Mouse (Mus musculus) stomach, postnatal 0 days (tissue): ENCODE measurements around the gene BC030867. TPM values are rescaled to one million over a fixed set of nuclear protein-coding genes. Genes with fewer than 3 reads are reported as not detected.

ENCODE experiments used
- ATAC-seq: fragments of 200-750 bp; cut with Nextera tagmentation; 2 replicates; pipeline ENCODE4 v1.8.0; 2017; ENCODE audit not compliant: low FRiP score, low TSS enrichment
- DNase-seq: peaks from one replicate; pipeline ENCODE4 v3.0.0-alpha.2; 2016; ENCODE audit warnings: low spot score
- H3K27ac ChIP-seq: fragments of 300-500 bp; sonication (generic); replicated peaks from 2 replicates; pipeline ENCODE4 v1.5.1; 2014; ENCODE audit warnings: mild to moderate bottlenecking, control low read depth
- H3K27me3 ChIP-seq: fragments of 300-500 bp; sonication (generic); 2 replicates; pipeline ENCODE4 v1.6.1; 2014; ENCODE audit warnings: low read length; ENCODE audit not compliant: control insufficient read depth, insufficient read depth
- H3K36me3 ChIP-seq: fragments of 300-500 bp; sonication (generic); 2 replicates; pipeline ENCODE4 v1.6.1; 2014; ENCODE audit warnings: low read length, mixed read lengths; ENCODE audit not compliant: control insufficient read depth, insufficient read depth
- H3K4me1 ChIP-seq: fragments of 300-500 bp; sonication (generic); replicated peaks from 2 replicates; pipeline ENCODE4 v1.6.1; 2014; ENCODE audit warnings: antibody characterized with exemption; ENCODE audit not compliant: control insufficient read depth, insufficient read depth
- H3K4me2 ChIP-seq: fragments of 300-500 bp; sonication (generic); replicated peaks from 2 replicates; pipeline ENCODE4 v1.6.1; 2014; ENCODE audit warnings: low read depth, mild to moderate bottlenecking, control low read depth, moderate library complexity
- H3K4me3 ChIP-seq: fragments of 300-500 bp; sonication (generic); 2 replicates; pipeline ENCODE4 v1.5.1; 2014; ENCODE audit warnings: low read depth, low read length, control low read depth
- H3K9ac ChIP-seq: fragments of 300-500 bp; sonication (generic); 2 replicates; pipeline ENCODE4 v1.6.1; 2014; ENCODE audit warnings: mild to moderate bottlenecking, low read length, control low read depth, mixed read lengths
- H3K9me3 ChIP-seq: fragments of 300-500 bp; sonication (generic); 2 replicates; pipeline ENCODE4 v1.6.1; 2016; ENCODE audit warnings: low read length; ENCODE audit not compliant: control insufficient read depth
- CTCF ChIP-seq: IDR thresholded peaks from 2 replicates; pipeline ENCODE4 v1.5.1; 2016; ENCODE audit warnings: antibody characterized with exemption, low read depth, mild to moderate bottlenecking, moderate library complexity
- EP300 ChIP-seq: optimal IDR thresholded peaks from 2 replicates; pipeline ENCODE3; 2016; ENCODE audit warnings: antibody characterized with exemption
- WGBS: fragments of 180-500 bp; shearing (Covaris S2); extraction: QIAGEN DNeasy Blood & Tissue Kit; methylation state at CpG from one replicate; pipeline ENCODE4 v1.1.7; 2014; 5-methylcytosine and 5-hydroxymethylcytosine counted together
- microRNA-seq: library from miRNA; unstranded; fragments of <30 nt; microRNA quantifications from one replicate; pipeline ENCODE4, GENCODE M21; 2016
- polyA plus RNA-seq: library from polyadenylated mRNA; unstranded; fragments of >200 nt; fragmentation: Nextera tagmentation; extraction: Ambion mirVana; gene quantifications from 2 replicates; pipeline ENCODE4 v1.2.1, GENCODE M21; 2015

BC030867 gene
- polyA plus RNA-seq, 1 experiment from 2014 or later, result 2.7 TPM

GRCm38 (mm10) chr11:102312586-102312985 lies 63.9 kb downstream of the BC030867 start:
- Histone ChIP-seq H3K27me3 (no peaks in the 10 kb centered on the region), H3K27ac (no peak overlapping the region), H3K9me3 (no peaks in the 10 kb centered on the region), H3K4me3 (no peak overlapping the region), H3K4me1 (peaks cover 13% of the 10 kb centered on the region), H3K9ac (no peak overlapping the region), H3K4me2 (no peak overlapping the region), H3K36me3 (peaks cover 15% of the 10 kb centered on the region)
- WGBS, result 85% methylated on average over 6 of the region's 6 CpGs
- TF ChIP-seq CTCF, result no peak
- no peak for TF ChIP-seq EP300
- ATAC-seq (no peak), DNase-seq (no peak)

GRCm38 (mm10) chr11:102314321-102314720 lies 65.6 kb downstream of the BC030867 start:
- Histone ChIP-seq H3K27ac (no peak overlapping the region), H3K4me1 (peaks cover 13% of the 10 kb centered on the region), H3K4me3 (no peak overlapping the region), H3K36me3 (peaks cover 12% of the 10 kb centered on the region), H3K9me3 (no peaks in the 10 kb centered on the region), H3K4me2 (no peak overlapping the region), H3K27me3 (no peaks in the 10 kb centered on the region), H3K9ac (no peak overlapping the region)
- no peak for TF ChIP-seq EP300
- no peak for TF ChIP-seq CTCF
- no peak for DNase-seq
- no peak for ATAC-seq
- WGBS, result 73% methylated on average over 12 of the region's 12 CpGs

Small RNA genes lying within 50 kb of the gene (microRNA-seq; reads per million reads assigned to microRNA genes)
- gene Mir8101, result 0.96 reads per million

Other genes starting within 250 kb of the BC030867 start
- 3.3 and 3.4 TPM in 2 replicates for gene Mpp3, start 220.4 kb upstream of the BC030867 start, polyA plus RNA-seq
- 3.0 and 3.4 TPM in 2 replicates for gene Cd300lg, start 207.4 kb upstream of the BC030867 start, polyA plus RNA-seq
- gene Mpp2, start 160.4 kb upstream of the BC030867 start, polyA plus RNA-seq, result 2.8 and 3.4 TPM in 2 replicates
- 3.3 and 5.4 TPM in 2 replicates for gene Ppy, start 147.6 kb upstream of the BC030867 start, polyA plus RNA-seq
- gene Pyy, start 141.1 kb upstream of the BC030867 start, polyA plus RNA-seq, result 63.0 and 64.3 TPM in 2 replicates
- gene Nags, start 103.4 kb upstream of the BC030867 start, polyA plus RNA-seq, result 0.07 TPM in 1 of 2 replicates, not detected in the other
- gene Tmem101, start 92.5 kb upstream of the BC030867 start, polyA plus RNA-seq, result 13.8 and 14.5 TPM in 2 replicates
- 70.0 and 99.4 TPM in 2 replicates for gene Lsm12, start 63.6 kb upstream of the BC030867 start, polyA plus RNA-seq
- gene G6pc3, start 59.3 kb upstream of the BC030867 start, polyA plus RNA-seq, result 19.2 and 19.4 TPM in 2 replicates
- 33.8 and 43.3 TPM in 2 replicates for gene Hdac5, start 18.7 kb upstream of the BC030867 start, polyA plus RNA-seq
- gene Asb16, start 19.9 kb downstream of the BC030867 start, polyA plus RNA-seq, result 0.04 TPM in 1 of 2 replicates, not detected in the other
- gene Tmub2, start 36.0 kb downstream of the BC030867 start, polyA plus RNA-seq, result 30.3 and 31.3 TPM in 2 replicates
- gene Atxn7l3, start 47.7 kb downstream of the BC030867 start, polyA plus RNA-seq, result 6.9 and 7.3 TPM in 2 replicates
- gene Ubtf, start 70.9 kb downstream of the BC030867 start, polyA plus RNA-seq, result 46.6 and 46.7 TPM in 2 replicates
- gene Slc4a1, start 117.3 kb downstream of the BC030867 start, polyA plus RNA-seq, result 0.72 and 1.1 TPM in 2 replicates
- gene Rundc3a, start 144.5 kb downstream of the BC030867 start, polyA plus RNA-seq, result 5.1 and 5.9 TPM in 2 replicates
- 189 and 200 TPM in 2 replicates for gene Slc25a39, start 159.1 kb downstream of the BC030867 start, polyA plus RNA-seq
- gene Grn, start 181.4 kb downstream of the BC030867 start, polyA plus RNA-seq, result 126 and 142 TPM in 2 replicates
- 2.0 and 2.9 TPM in 2 replicates for gene Fam171a2, start 198.8 kb downstream of the BC030867 start, polyA plus RNA-seq
- gene Itga2b, start 221.2 kb downstream of the BC030867 start, polyA plus RNA-seq, result 5.4 and 6.5 TPM in 2 replicates